Mouse (Mus musculus): ENCODE data around the gene Lrig1.

- TF ChIP-seq MAFK (IDR thresholded peaks at IDR 0.05; ENCODE audit: insufficient read depth, low read depth, low read length) (no peak), ZC3H11A (IDR thresholded peaks at IDR 0.05; ENCODE audit: borderline replicate concordance, low read depth, low read length) (no peak), ZNF384 (IDR thresholded peaks at IDR 0.05; ENCODE audit: low read depth, low read length) (no peak), HCFC1 (IDR thresholded peaks at IDR 0.05; ENCODE audit: borderline replicate concordance, insufficient read depth, low read length) (no peak)
Observed at GRCm38 (mm10) chr6:94624543-94624942, 75.4 kb downstream of the Lrig1 start.

All from ES-E14 (cell line).